Mouse (Mus musculus): ENCODE results near the gene Smim5. TPM values are rescaled to one million over a fixed set of nuclear protein-coding genes. Genes with fewer than 3 reads are reported as not detected.

Smim5 gene
- polyA plus RNA-seq, 1 experiment from 2014 or later = 1.2 TPM

DNA sequence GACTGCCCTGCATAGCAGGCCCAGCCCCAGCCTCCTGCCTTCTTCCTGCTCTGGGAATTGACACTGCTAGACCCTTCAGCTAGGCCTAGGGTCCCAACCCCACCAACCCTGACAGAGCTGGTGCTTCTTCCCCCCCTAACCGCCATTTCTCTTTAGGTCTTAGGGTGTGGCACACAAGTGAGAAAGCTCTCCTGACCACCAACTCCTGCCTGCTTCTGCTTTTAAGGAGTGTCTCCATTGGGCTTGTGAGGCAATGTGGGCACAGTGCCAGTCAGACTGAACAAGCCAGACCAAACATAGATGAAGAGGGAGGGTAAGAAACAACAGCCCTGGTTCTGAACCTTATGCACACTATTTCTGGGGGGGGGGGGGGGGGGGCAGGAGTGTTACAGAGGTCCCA, 3.1 kb downstream of the Smim5 start:
- H3K4me3 ChIP-seq (replicated peaks; ENCODE audit: low read length) = no peak overlapping the region
- H3K4me1 ChIP-seq (replicated peaks; ENCODE audit: control insufficient read depth, insufficient read depth, low read length) = no peaks in the 10 kb centered on the region
- H3K36me3 ChIP-seq (ENCODE audit: control insufficient read depth, insufficient read depth) = no peaks in the 10 kb centered on the region
- H3K27me3 ChIP-seq (replicated peaks; ENCODE audit: control insufficient read depth, insufficient read depth, low read length) = no peaks in the 10 kb centered on the region
- H3K9ac ChIP-seq (replicated peaks; ENCODE audit: low read depth, low read length) = no peak overlapping the region
- H3K27ac ChIP-seq (ENCODE audit: low read length) = no peak overlapping the region
- H3K9me3 ChIP-seq (ENCODE audit: control insufficient read depth, low read length) = no peaks in the 10 kb centered on the region
- no peak overlapping the region for H3K4me2 ChIP-seq (ENCODE audit: low read length)
- WGBS = 100% methylated on average over 1 of the region's 1 CpGs
- ATAC-seq = no peak

DNA sequence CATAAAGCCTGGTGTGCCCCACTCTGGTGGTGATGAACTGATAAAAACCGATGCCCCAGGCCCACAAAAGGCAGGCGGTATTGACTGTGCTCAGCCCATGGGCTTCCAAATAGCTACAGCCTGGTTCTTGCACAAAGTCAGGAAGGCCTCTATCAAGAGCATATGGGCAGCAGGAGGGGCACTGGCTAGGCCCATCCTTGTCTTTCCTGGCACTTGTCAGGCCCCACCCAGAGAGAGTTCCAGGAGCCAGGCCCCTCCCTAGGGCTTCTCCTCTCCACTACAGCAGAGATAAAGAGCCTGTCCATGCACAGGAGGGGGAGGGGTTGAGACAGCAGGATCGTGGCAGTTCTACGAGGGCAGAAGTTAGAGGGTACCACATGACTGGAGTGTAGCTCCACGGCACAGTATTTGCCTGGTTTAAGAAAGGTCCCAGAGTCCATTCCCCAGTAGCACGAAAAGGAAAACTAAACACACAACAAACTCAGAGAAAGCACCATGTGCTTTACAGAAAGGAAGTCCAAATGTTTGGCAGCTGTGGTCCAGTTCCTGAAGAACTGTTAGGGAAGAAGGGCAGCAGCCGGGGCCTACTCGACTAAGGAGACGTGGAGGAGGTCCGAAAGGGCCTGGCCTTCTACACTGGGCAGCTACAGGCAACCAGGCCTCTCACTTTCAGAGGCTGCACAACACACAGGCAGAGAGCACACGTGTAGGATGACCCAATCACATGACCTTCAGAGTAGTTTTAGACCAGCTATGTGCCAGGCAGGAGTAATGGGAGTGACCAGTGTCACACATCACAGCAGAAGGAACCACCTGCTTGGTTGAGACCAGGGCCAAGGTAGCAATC, 3.8 kb downstream of the Smim5 start:
- Histone ChIP-seq H3K36me3 (ENCODE audit: control insufficient read depth, insufficient read depth) (no peaks in the 10 kb centered on the region), H3K4me2 (ENCODE audit: low read length) (no peak overlapping the region), H3K4me1 (replicated peaks; ENCODE audit: control insufficient read depth, insufficient read depth, low read length) (no peaks in the 10 kb centered on the region), H3K27ac (ENCODE audit: low read length) (no peak overlapping the region), H3K9me3 (ENCODE audit: control insufficient read depth, low read length) (no peaks in the 10 kb centered on the region), H3K4me3 (replicated peaks; ENCODE audit: low read length) (no peak overlapping the region), H3K9ac (replicated peaks; ENCODE audit: low read depth, low read length) (no peak overlapping the region), H3K27me3 (replicated peaks; ENCODE audit: control insufficient read depth, insufficient read depth, low read length) (no peaks in the 10 kb centered on the region)
- no peak for ATAC-seq
- 83% methylated on average over 11 of the region's 11 CpGs for WGBS

DNA sequence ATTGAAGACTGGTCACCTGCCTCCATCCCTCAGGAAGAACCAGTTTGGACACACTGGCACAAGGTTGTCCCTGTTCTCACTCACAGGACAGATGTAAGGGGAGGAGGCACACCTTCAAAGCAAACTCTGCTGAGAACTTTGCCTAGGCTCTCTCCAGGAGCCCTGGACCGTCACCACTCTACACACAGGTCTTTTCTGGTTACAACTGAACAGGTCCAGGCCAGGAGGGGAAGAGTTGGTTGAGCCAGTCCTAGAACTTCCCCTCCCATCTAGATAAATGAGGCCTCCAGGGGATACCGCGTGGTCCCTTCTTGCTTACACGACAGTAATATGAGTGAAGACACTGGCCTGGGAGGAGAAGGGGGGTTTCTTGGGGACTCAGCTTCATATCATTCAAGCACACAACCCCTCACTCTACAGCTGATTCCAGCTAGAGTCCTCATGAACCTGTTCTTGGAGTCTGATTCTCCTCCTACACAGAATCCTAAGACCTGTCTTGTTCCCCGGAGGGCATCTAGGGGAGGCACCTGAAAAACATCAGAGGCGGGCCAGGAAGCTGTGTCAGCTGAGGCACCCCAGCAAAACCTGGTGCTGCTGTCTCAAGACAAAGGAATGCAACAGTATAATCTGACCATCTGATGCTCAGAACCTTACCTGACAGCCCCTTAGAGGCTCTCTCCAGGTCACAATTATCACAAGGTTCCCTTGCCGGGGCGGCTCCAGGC, 4.6 kb downstream of the Smim5 start:
- Histone ChIP-seq H3K4me1 (replicated peaks; ENCODE audit: control insufficient read depth, insufficient read depth, low read length) (no peaks in the 10 kb centered on the region), H3K27me3 (replicated peaks; ENCODE audit: control insufficient read depth, insufficient read depth, low read length) (no peaks in the 10 kb centered on the region), H3K36me3 (ENCODE audit: control insufficient read depth, insufficient read depth) (no peaks in the 10 kb centered on the region), H3K27ac (ENCODE audit: low read length) (no peak overlapping the region), H3K4me2 (ENCODE audit: low read length) (no peak overlapping the region), H3K4me3 (replicated peaks; ENCODE audit: low read length) (no peak overlapping the region), H3K9me3 (ENCODE audit: control insufficient read depth, low read length) (no peaks in the 10 kb centered on the region), H3K9ac (replicated peaks; ENCODE audit: low read depth, low read length) (no peak overlapping the region)
- WGBS = 84% methylated on average over 8 of the region's 8 CpGs
- no peak for ATAC-seq

DNA sequence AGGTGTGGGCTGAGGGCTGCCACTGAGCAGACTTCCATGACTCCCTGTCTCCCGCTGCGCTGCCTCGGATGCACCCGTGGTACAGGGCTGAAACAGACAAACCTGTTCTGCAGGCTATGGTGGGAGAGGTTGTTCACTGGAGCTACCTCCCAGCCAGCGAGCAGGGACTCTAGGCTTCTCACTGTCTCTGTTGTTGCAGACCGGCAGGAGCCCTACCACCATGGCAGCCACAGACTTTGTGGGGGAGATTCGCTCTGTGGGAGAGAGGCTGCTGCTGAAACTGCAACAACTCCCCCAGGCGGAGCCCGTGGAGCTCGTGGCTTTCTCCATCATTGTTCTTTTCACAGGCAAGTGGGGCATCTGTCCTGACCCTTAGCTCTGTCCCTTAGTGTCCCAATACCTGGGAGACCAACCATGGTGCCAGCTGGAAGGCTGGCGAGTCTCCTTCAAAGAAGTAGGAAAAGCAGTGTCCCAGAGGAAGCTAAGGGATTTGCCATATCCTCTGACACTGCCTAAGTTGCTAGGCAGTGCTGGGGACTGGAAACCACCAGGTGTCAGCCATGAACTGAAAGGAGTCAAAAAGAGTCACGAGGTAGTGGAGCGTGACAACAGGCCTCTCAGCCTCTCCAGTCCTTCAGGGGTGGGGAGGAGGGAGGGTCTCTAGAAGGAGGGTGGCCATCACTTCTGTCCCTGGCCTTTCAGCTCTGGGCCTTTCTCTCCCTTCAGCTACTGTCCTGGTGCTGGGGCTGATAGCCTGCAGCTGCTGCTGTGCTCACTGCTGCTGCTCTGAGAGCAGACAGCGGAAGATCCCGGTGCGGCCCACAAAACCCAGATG, 5.4 kb downstream of the Smim5 start:
- whole genome bisulfite sequencing = 61% methylated on average over 16 of the region's 16 CpGs
- no peak overlapping the region for H3K4me3 ChIP-seq (replicated peaks; ENCODE audit: low read length)
- H3K27ac ChIP-seq (ENCODE audit: low read length) = no peak overlapping the region
- ATAC-seq = no peak
- H3K9me3 ChIP-seq (ENCODE audit: control insufficient read depth, low read length) = no peaks in the 10 kb centered on the region
- H3K27me3 ChIP-seq (replicated peaks; ENCODE audit: control insufficient read depth, insufficient read depth, low read length) = no peaks in the 10 kb centered on the region
- no peak overlapping the region for H3K4me2 ChIP-seq (ENCODE audit: low read length)
- H3K36me3 ChIP-seq (ENCODE audit: control insufficient read depth, insufficient read depth) = no peaks in the 10 kb centered on the region
- H3K9ac ChIP-seq (replicated peaks; ENCODE audit: low read depth, low read length) = no peak overlapping the region
- H3K4me1 ChIP-seq (replicated peaks; ENCODE audit: control insufficient read depth, insufficient read depth, low read length) = no peaks in the 10 kb centered on the region

DNA sequence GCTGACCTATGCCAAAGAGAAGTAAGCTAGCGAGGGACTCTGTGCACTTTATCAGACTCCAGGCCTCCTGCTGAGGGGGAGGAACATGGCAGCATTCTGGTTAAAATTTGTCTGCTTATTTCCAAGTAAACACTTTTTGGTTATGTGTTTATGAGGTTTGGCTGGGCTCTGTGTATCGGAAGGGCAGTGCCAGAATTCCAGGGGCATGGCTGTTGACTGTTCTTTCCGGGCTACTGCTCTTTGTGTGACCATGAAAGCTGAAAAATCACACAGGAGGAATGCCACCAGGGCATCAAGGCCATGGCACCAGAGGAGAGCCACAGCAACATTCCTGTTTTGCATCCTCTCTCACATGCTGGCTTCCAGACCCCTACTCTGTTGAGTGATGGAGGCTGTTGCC, 6.3 kb downstream of the Smim5 start:
- Histone ChIP-seq H3K4me2 (ENCODE audit: low read length) (no peak overlapping the region), H3K4me3 (replicated peaks; ENCODE audit: low read length) (no peak overlapping the region), H3K27ac (ENCODE audit: low read length) (no peak overlapping the region), H3K9ac (replicated peaks; ENCODE audit: low read depth, low read length) (no peak overlapping the region), H3K4me1 (replicated peaks; ENCODE audit: control insufficient read depth, insufficient read depth, low read length) (no peaks in the 10 kb centered on the region), H3K27me3 (replicated peaks; ENCODE audit: control insufficient read depth, insufficient read depth, low read length) (no peaks in the 10 kb centered on the region), H3K36me3 (ENCODE audit: control insufficient read depth, insufficient read depth) (no peaks in the 10 kb centered on the region), H3K9me3 (ENCODE audit: control insufficient read depth, low read length) (no peaks in the 10 kb centered on the region)
- ATAC-seq = no peak
- WGBS = 73% methylated on average over 3 of the region's 3 CpGs

DNA sequence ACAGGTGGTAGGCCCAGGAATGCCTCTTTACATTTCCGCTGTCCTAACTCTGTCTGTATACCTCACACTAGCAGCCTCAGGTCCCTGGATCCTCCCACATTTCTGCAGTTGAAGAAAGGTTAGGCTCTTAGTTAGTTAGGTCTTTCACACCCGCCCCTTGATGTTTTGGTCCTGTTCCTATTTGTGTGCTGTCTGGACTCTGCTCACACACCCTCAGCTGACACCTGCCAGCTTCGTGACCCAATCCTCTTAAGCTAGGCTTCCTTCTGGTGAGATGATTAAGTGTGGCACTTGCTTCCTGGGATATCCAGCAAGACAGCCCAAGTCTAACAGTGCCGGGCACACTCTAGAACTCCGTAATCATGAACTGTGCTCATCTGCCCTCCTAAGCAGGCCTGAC, 6.8 kb downstream of the Smim5 start:
- Histone ChIP-seq H3K36me3 (ENCODE audit: control insufficient read depth, insufficient read depth) (no peaks in the 10 kb centered on the region), H3K27me3 (replicated peaks; ENCODE audit: control insufficient read depth, insufficient read depth, low read length) (no peaks in the 10 kb centered on the region), H3K4me1 (replicated peaks; ENCODE audit: control insufficient read depth, insufficient read depth, low read length) (no peaks in the 10 kb centered on the region), H3K4me2 (ENCODE audit: low read length) (no peak overlapping the region), H3K4me3 (replicated peaks; ENCODE audit: low read length) (no peak overlapping the region), H3K27ac (ENCODE audit: low read length) (no peak overlapping the region), H3K9me3 (ENCODE audit: control insufficient read depth, low read length) (no peaks in the 10 kb centered on the region), H3K9ac (replicated peaks; ENCODE audit: low read depth, low read length) (no peak overlapping the region)
- ATAC-seq = no peak
- WGBS = 88% methylated on average over 5 of the region's 5 CpGs

DNA sequence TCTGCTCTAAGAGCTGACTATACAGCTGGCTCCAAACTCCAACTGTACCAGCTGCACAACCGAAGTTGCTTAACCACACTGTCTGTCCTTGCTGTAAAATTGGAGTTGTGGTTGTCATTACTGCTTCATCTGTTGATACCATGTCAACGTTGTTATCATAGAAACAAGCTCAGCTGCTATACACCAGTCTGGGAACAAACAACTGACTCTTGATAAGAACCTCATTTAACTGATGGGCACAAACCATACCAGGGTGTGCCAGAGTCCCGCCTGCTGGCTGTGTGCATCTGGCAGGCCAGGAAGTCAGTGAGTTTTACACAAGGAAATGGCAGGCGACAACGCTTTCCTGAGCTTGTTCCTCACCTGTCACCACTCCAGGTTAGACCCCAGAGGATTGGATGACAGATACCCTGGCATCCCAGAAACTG, 11.4 kb downstream of the Smim5 start:
- Histone ChIP-seq H3K36me3 (ENCODE audit: control insufficient read depth, insufficient read depth) (peaks cover 5% of the 10 kb centered on the region; the same call in 1 of the 2 replicates), H3K27me3 (replicated peaks; ENCODE audit: control insufficient read depth, insufficient read depth, low read length) (no peaks in the 10 kb centered on the region)
- 96% methylated on average over 5 of the region's 5 CpGs for WGBS

DNA sequence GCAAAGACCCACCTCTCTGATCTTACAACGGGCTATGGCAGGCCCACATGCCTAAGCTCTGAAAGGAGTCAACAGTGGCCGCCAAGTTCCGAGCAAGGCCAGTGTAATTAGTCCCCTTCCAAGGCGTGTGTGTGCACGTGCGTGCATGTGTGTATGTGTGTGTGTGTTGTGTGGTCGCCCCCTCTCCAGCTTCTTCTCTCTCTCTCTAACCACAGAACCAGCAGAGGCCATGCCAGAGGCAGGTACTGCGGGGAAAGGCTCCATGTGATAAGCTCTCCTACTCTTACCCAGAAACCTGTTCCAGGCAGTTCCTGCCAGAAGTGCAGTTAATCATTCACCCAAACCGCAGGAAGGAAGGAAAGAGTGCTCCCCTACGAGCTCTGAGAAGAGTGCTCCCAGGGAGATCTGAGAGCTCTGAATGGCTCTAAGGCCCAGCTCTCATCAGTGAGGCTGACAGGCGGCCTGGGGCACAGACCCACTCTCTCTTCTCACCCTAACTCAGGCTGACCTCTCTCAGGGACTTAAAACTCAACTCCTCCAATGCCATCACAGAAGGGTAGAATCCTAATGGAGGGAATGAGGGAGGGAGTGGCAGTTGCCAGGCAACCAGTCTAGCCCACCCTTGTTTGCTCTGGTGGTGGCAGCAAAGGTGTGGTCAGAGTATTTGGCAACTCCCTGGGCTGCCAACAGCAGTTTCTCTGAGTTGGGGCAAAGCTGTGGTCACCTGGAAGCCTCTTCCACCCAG, 12.0 kb downstream of the Smim5 start, which contains the start of gene Smim6:
Gene Smim6, plus strand, starts transcription at position 386 of the 745 bp plus-strand sequence.
- ATAC-seq = no peak
- Histone ChIP-seq H3K36me3 (ENCODE audit: control insufficient read depth, insufficient read depth) (peaks cover 5% of the 10 kb centered on the region; the same call in 1 of the 2 replicates), H3K9me3 (ENCODE audit: control insufficient read depth, low read length) (no peaks in the 10 kb centered on the region), H3K27ac (ENCODE audit: low read length) (no peak within 1 kb of the TSS), H3K4me3 (replicated peaks; ENCODE audit: low read length) (no peak within 1 kb of the TSS), H3K4me2 (ENCODE audit: low read length) (no peak within 1 kb of the TSS), H3K27me3 (replicated peaks; ENCODE audit: control insufficient read depth, insufficient read depth, low read length) (no peaks in the 10 kb centered on the region), H3K9ac (replicated peaks; ENCODE audit: low read depth, low read length) (no peak within 1 kb of the TSS), H3K4me1 (replicated peaks; ENCODE audit: control insufficient read depth, insufficient read depth, low read length) (no peaks in the 10 kb centered on the region)
- WGBS = 89% methylated on average over 11 of the region's 11 CpGs

More for the DNA sequence above, 11.4 kb downstream of the Smim5 start:
- Histone ChIP-seq H3K27ac (ENCODE audit: low read length) (no peak overlapping the region), H3K4me3 (replicated peaks; ENCODE audit: low read length) (no peak overlapping the region), H3K4me1 (replicated peaks; ENCODE audit: control insufficient read depth, insufficient read depth, low read length) (no peaks in the 10 kb centered on the region), H3K4me2 (ENCODE audit: low read length) (no peak overlapping the region), H3K9ac (replicated peaks; ENCODE audit: low read depth, low read length) (no peak overlapping the region), H3K9me3 (ENCODE audit: control insufficient read depth, low read length) (no peaks in the 10 kb centered on the region)
- ATAC-seq = no peak
